Mouse (Mus musculus): Measurements from ENCODE around the gene Smap2. TPM values are rescaled to one million over a fixed set of nuclear protein-coding genes. Genes with fewer than 3 reads are reported as not detected.

Smap2 gene
- polyA plus RNA-seq, 1 experiment from 2014 or later = 15.2 TPM

DNA sequence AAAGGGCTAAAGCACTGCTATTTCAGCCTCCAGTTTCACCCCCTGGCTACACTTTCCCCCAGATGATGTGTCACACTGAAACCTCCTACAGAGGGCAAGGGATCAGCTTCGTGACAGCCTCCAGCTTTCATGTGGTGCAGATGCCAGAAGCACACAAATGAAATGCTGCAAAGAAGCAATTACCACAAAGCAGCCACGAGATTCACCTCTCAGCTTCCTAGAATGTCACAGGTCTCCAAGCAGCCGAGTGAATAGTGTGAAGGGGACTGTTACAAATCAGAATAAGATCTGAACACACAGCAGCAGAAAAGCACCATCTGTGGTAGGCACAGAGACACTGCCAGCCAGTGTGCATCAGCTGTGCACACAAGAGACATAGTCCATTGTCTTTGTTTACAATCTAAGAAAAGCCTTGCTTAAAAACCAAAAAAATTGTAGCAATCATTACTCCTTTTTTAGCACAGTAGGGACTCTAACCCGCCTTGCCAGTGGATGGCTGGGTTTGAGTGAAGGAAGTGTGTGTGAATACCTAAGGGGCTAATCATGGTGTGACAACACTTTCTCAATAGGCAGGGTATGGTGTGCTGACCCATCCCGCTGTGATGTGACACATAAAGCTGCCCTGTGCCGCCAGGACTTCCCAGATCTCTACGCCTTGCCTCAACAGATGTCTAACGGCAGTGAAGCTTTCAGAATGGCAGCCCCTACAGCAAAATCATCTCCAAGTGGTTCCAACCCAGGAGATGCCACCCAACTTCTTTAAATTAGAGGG lies 14.5 kb downstream of the Smap2 start:
- Histone ChIP-seq H3K27me3 (ENCODE audit: control insufficient read depth, insufficient read depth, low read length) (no peaks in the 10 kb centered on the region), H3K36me3 (ENCODE audit: control insufficient read depth, insufficient read depth, low read length) (no peaks in the 10 kb centered on the region), H3K4me3 (ENCODE audit: low read depth, low read length) (no peak overlapping the region), H3K4me1 (ENCODE audit: control insufficient read depth, insufficient read depth, low read length) (peaks cover 30% of the 10 kb centered on the region), H3K9me3 (ENCODE audit: control insufficient read depth, low read depth, low read length) (no peaks in the 10 kb centered on the region), H3K27ac (ENCODE audit: low read length) (peak overlapping the region; percentile 44; the same call in 1 of the 2 replicates), H3K4me2 (replicated peaks; ENCODE audit: low read depth, low read length) (no peak overlapping the region), H3K9ac (replicated peaks; ENCODE audit: low read depth, low read length) (no peak overlapping the region)
- no peak for ATAC-seq (ENCODE audit: insufficient number of reproducible peaks, insufficient read depth, low FRiP score, low read depth)
- 26% methylated on average over 8 of the region's 8 CpGs for WGBS

DNA sequence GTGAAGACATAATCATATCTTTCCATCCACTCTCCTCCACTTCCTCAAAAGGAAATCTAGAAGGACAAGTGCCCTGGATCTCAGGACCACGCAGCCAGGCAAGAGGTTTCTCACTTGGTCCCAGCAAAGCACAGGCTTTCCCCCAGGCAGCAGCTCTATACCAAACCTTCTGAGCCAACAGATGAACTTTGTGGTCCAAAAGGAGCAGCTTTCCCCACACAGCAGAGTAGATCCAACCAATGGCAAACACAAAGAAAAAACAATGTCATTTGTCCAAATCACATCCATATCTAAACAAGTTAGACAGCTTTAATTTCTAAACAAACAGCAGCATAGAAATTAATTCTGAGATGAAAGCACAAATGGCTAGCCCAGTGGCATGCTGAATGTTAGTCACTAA lies 15.4 kb downstream of the Smap2 start:
- no peak for ATAC-seq (ENCODE audit: insufficient number of reproducible peaks, insufficient read depth, low FRiP score, low read depth)
- Histone ChIP-seq H3K9ac (replicated peaks; ENCODE audit: low read depth, low read length) (no peak overlapping the region), H3K9me3 (ENCODE audit: control insufficient read depth, low read depth, low read length) (no peaks in the 10 kb centered on the region), H3K27ac (ENCODE audit: low read length) (no peak overlapping the region; the same call in 1 of the 2 replicates), H3K36me3 (ENCODE audit: control insufficient read depth, insufficient read depth, low read length) (no peaks in the 10 kb centered on the region), H3K4me2 (replicated peaks; ENCODE audit: low read depth, low read length) (no peak overlapping the region), H3K27me3 (ENCODE audit: control insufficient read depth, insufficient read depth, low read length) (no peaks in the 10 kb centered on the region), H3K4me3 (ENCODE audit: low read depth, low read length) (no peak overlapping the region), H3K4me1 (ENCODE audit: control insufficient read depth, insufficient read depth, low read length) (peaks cover 30% of the 10 kb centered on the region)
- WGBS = 63% methylated on average over 1 of the region's 1 CpGs

DNA sequence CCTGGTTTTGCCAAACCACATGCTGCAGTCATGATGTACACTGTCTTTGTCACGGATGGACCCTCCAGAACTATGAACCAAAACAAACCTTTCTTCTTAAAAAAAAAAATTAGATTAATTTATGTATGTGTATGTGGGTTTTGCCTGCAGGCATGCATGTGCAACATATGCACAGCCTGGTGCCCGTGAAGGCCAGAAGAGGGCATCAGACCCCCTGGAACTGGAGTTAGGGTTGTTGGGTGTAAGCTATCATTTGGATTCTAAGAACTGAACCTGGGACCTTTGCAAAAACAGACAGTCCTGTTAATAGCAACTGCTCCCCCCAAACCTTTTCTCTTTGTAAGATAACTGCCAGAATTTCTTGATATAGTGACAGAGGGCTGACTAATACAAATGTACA lies 16.0 kb downstream of the Smap2 start:
- H3K36me3 ChIP-seq (ENCODE audit: control insufficient read depth, insufficient read depth, low read length) = no peaks in the 10 kb centered on the region
- H3K4me3 ChIP-seq (ENCODE audit: low read depth, low read length) = no peak overlapping the region
- H3K4me1 ChIP-seq (ENCODE audit: control insufficient read depth, insufficient read depth, low read length) = peaks cover 30% of the 10 kb centered on the region
- 83% methylated on average over 2 of the region's 2 CpGs for WGBS
- no peak overlapping the region for H3K4me2 ChIP-seq (replicated peaks; ENCODE audit: low read depth, low read length)
- no peak for ATAC-seq (ENCODE audit: insufficient number of reproducible peaks, insufficient read depth, low FRiP score, low read depth)
- no peaks in the 10 kb centered on the region for H3K27me3 ChIP-seq (ENCODE audit: control insufficient read depth, insufficient read depth, low read length)
- H3K9me3 ChIP-seq (ENCODE audit: control insufficient read depth, low read depth, low read length) = no peaks in the 10 kb centered on the region
- H3K9ac ChIP-seq (replicated peaks; ENCODE audit: low read depth, low read length) = no peak overlapping the region
- no peak overlapping the region for H3K27ac ChIP-seq (ENCODE audit: low read length)

DNA sequence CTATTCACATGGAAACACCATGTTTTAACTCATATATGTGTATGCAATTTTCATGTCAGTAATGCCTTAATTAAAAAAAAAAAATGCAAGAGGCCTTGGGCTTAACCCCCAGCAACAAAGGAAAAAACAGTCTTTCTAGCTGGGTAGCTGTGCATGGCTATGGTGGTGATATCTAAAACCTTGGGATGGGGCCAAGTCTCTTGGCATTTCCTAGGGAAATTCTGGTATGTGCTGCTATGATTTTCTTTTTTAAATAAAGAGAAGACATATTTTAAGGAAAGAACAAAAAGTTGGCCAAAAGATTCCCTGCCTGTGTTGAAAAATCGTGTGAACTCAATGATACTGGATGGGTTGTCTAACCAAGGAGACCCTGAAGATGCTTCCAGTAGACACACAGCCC lies 21.1 kb downstream of the Smap2 start:
- ATAC-seq (ENCODE audit: insufficient number of reproducible peaks, insufficient read depth, low FRiP score, low read depth) = no peak
- no peaks in the 10 kb centered on the region for H3K36me3 ChIP-seq (ENCODE audit: control insufficient read depth, insufficient read depth, low read length)
- no peak overlapping the region for H3K27ac ChIP-seq (ENCODE audit: low read length)
- H3K9ac ChIP-seq (replicated peaks; ENCODE audit: low read depth, low read length) = no peak overlapping the region
- no peaks in the 10 kb centered on the region for H3K4me1 ChIP-seq (ENCODE audit: control insufficient read depth, insufficient read depth, low read length)
- WGBS = 68% methylated on average over 1 of the region's 1 CpGs
- H3K9me3 ChIP-seq (ENCODE audit: control insufficient read depth, low read depth, low read length) = no peaks in the 10 kb centered on the region
- no peak overlapping the region for H3K4me3 ChIP-seq (ENCODE audit: low read depth, low read length)
- no peak overlapping the region for H3K4me2 ChIP-seq (replicated peaks; ENCODE audit: low read depth, low read length)
- no peaks in the 10 kb centered on the region for H3K27me3 ChIP-seq (ENCODE audit: control insufficient read depth, insufficient read depth, low read length)

DNA sequence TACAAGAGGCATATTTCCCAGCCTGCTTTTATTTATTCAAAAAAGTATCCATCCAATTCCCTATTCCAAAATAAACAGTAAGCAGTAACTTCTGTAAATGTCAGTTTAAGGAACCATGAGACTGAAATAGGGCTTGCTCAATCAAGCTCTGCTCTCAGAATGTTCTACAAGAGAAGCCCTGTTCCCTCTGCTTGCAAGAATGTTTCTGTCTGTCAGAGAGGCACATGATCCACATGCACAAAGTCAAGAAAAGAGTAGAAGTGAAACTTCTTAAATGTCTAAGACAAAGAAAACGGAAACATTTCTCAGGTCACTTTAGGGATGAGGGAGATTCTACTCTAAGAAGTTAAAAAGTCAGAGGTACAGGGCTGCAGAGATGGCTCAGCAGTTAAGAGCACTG lies 24.0 kb downstream of the Smap2 start:
- no peak overlapping the region for H3K4me3 ChIP-seq (ENCODE audit: low read depth, low read length)
- no peaks in the 10 kb centered on the region for H3K4me1 ChIP-seq (ENCODE audit: control insufficient read depth, insufficient read depth, low read length)
- no peak overlapping the region for H3K27ac ChIP-seq (ENCODE audit: low read length)
- WGBS = 86% methylated on average over 1 of the region's 1 CpGs
- H3K4me2 ChIP-seq (replicated peaks; ENCODE audit: low read depth, low read length) = no peak overlapping the region
- H3K27me3 ChIP-seq (ENCODE audit: control insufficient read depth, insufficient read depth, low read length) = no peaks in the 10 kb centered on the region
- no peak overlapping the region for H3K9ac ChIP-seq (replicated peaks; ENCODE audit: low read depth, low read length)
- H3K36me3 ChIP-seq (ENCODE audit: control insufficient read depth, insufficient read depth, low read length) = no peaks in the 10 kb centered on the region
- ATAC-seq (ENCODE audit: insufficient number of reproducible peaks, insufficient read depth, low FRiP score, low read depth) = no peak
- peaks cover 2% of the 10 kb centered on the region; the same call in 1 of the 2 replicates for H3K9me3 ChIP-seq (ENCODE audit: control insufficient read depth, low read depth, low read length)

DNA sequence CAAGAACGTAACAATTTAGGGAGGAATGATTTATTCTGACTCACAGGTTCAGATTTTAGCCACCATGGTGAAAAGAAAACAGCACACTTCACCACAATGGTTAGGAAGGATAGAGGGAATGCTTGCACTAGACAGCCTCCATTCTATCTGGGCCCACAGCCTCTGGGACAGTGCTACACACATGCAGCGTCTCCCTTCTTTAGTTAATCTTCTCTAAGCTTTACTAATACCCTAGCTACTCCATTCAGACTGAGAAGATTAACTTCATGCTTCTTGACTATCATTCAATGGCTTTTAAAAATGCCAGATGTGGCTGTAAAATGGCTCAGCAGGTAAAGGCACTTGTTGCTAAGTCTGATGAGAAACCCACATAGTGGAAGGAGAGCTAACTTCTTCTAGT lies 24.8 kb downstream of the Smap2 start:
- Histone ChIP-seq H3K4me1 (ENCODE audit: control insufficient read depth, insufficient read depth, low read length) (no peaks in the 10 kb centered on the region), H3K9ac (replicated peaks; ENCODE audit: low read depth, low read length) (no peak overlapping the region), H3K36me3 (ENCODE audit: control insufficient read depth, insufficient read depth, low read length) (no peaks in the 10 kb centered on the region), H3K4me3 (ENCODE audit: low read depth, low read length) (no peak overlapping the region), H3K27ac (ENCODE audit: low read length) (no peak overlapping the region), H3K27me3 (ENCODE audit: control insufficient read depth, insufficient read depth, low read length) (no peaks in the 10 kb centered on the region), H3K9me3 (ENCODE audit: control insufficient read depth, low read depth, low read length) (peaks cover 2% of the 10 kb centered on the region; the same call in 1 of the 2 replicates), H3K4me2 (replicated peaks; ENCODE audit: low read depth, low read length) (no peak overlapping the region)
- ATAC-seq (ENCODE audit: insufficient number of reproducible peaks, insufficient read depth, low FRiP score, low read depth) = no peak
- 63% methylated on average over 2 of the region's 2 CpGs for WGBS

DNA sequence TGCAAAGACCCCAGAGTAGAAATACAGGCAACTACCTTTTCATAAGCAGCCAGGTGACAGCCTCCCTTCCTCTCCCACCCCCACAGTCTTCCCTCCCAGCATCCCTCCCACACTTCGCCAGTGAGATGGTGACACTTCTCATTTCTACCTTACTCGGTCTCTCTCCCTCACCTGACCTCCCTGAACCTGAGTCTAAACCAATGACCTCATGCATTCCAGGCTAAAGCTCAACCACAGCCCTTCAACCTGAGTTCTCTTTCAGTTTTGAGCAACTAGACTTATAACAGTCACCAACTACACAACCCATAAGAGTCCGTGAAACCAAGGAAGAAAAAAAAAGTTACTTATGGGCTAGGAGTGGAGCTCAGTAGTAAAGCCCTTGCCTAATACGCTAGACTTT lies 29.7 kb downstream of the Smap2 start:
- no peak overlapping the region for H3K4me2 ChIP-seq (replicated peaks; ENCODE audit: low read depth, low read length)
- no peak for ATAC-seq (ENCODE audit: insufficient number of reproducible peaks, insufficient read depth, low FRiP score, low read depth)
- no peaks in the 10 kb centered on the region for H3K27me3 ChIP-seq (ENCODE audit: control insufficient read depth, insufficient read depth, low read length)
- 66% methylated on average over 4 of the region's 4 CpGs for WGBS
- H3K9ac ChIP-seq (replicated peaks; ENCODE audit: low read depth, low read length) = no peak overlapping the region
- H3K36me3 ChIP-seq (ENCODE audit: control insufficient read depth, insufficient read depth, low read length) = peaks cover 3% of the 10 kb centered on the region; the same call in 1 of the 2 replicates
- H3K9me3 ChIP-seq (ENCODE audit: control insufficient read depth, low read depth, low read length) = peaks cover 2% of the 10 kb centered on the region; the same call in 1 of the 2 replicates
- no peak overlapping the region for H3K27ac ChIP-seq (ENCODE audit: low read length)
- H3K4me3 ChIP-seq (ENCODE audit: low read depth, low read length) = no peak overlapping the region
- no peaks in the 10 kb centered on the region for H3K4me1 ChIP-seq (ENCODE audit: control insufficient read depth, insufficient read depth, low read length)

DNA sequence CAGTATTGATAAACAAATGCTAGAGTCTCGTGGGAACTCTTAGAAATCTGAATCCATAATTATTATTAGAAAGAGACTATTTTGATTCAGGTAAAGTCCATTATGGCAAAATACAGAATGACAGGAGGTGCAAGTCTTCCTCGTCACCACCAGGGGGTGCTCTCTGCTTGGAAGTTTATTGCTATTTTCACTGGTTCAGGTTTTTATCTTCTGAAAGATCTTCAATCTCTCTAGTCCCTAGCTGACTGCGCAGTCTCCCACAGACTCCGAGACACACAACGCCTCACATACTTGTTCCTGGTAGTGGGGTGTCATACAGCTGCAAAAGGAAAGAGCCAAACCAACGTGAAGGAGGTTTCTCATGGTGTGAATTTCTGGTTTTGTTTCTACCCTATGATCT lies 30.6 kb downstream of the Smap2 start:
- Histone ChIP-seq H3K36me3 (ENCODE audit: control insufficient read depth, insufficient read depth, low read length) (peaks cover 3% of the 10 kb centered on the region; the same call in 1 of the 2 replicates), H3K4me3 (ENCODE audit: low read depth, low read length) (no peak overlapping the region), H3K9me3 (ENCODE audit: control insufficient read depth, low read depth, low read length) (peaks cover 2% of the 10 kb centered on the region; the same call in 1 of the 2 replicates), H3K27ac (ENCODE audit: low read length) (no peak overlapping the region), H3K4me2 (replicated peaks; ENCODE audit: low read depth, low read length) (no peak overlapping the region), H3K27me3 (ENCODE audit: control insufficient read depth, insufficient read depth, low read length) (no peaks in the 10 kb centered on the region), H3K9ac (replicated peaks; ENCODE audit: low read depth, low read length) (no peak overlapping the region), H3K4me1 (ENCODE audit: control insufficient read depth, insufficient read depth, low read length) (no peaks in the 10 kb centered on the region)
- 14% methylated on average over 6 of the region's 6 CpGs for WGBS
- no peak for ATAC-seq (ENCODE audit: insufficient number of reproducible peaks, insufficient read depth, low FRiP score, low read depth)

DNA sequence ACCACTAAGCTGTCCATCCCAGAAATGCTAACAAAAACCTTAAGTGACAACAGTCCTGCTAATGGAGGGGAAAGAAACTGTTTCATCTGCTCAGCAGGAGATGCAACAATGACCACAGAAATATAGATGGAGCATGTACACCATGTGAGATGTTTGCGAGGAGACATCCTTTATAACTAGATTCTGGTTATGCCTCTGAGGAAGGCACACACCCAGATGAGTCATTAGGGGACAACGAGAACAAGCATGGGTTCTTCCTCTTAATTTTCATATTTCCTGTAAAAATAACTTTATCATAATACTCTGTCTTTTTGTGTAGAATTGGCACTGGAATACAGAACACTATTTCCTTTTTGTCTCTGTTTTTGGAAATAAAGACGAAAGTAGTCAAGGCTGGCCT lies 38.8 kb downstream of the Smap2 start:
- no peak overlapping the region for H3K4me3 ChIP-seq (ENCODE audit: low read depth, low read length)
- no peak overlapping the region for H3K9ac ChIP-seq (replicated peaks; ENCODE audit: low read depth, low read length)
- H3K9me3 ChIP-seq (ENCODE audit: control insufficient read depth, low read depth, low read length) = no peaks in the 10 kb centered on the region
- H3K4me2 ChIP-seq (replicated peaks; ENCODE audit: low read depth, low read length) = no peak overlapping the region
- H3K4me1 ChIP-seq (ENCODE audit: control insufficient read depth, insufficient read depth, low read length) = no peaks in the 10 kb centered on the region
- H3K27me3 ChIP-seq (ENCODE audit: control insufficient read depth, insufficient read depth, low read length) = no peaks in the 10 kb centered on the region
- H3K36me3 ChIP-seq (ENCODE audit: control insufficient read depth, insufficient read depth, low read length) = peaks cover 9% of the 10 kb centered on the region
- ATAC-seq (ENCODE audit: insufficient number of reproducible peaks, insufficient read depth, low FRiP score, low read depth) = no peak
- no peak overlapping the region for H3K27ac ChIP-seq (ENCODE audit: low read length)
- 81% methylated on average over 3 of the region's 3 CpGs for WGBS

All from stomach, embryonic 14.5 days (tissue).